Mouse (Mus musculus) ES-E14 (cell line): ENCODE results near the gene Ebf1. TPM values are rescaled to one million over a fixed set of nuclear protein-coding genes. Genes with fewer than 3 reads are reported as not detected.

ENCODE experiments used
- DNase-seq: peaks from one replicate; pipeline ENCODE4 v3.0.0-alpha.2; 2013; ENCODE audit warnings: low read depth, low spot score
- H3K27ac ChIP-seq: 2 replicates; pipeline ENCODE4 v1.5.1; 2012; ENCODE audit warnings: low read depth, mild to moderate bottlenecking, low read length, moderate library complexity, mixed read lengths; ENCODE audit not compliant: poor library complexity, insufficient read depth, severe bottlenecking
- H3K36me3 ChIP-seq: 2 replicates; pipeline ENCODE4 v1.6.1; 2012; ENCODE audit warnings: mild to moderate bottlenecking, low read length, moderate library complexity, mixed read lengths; ENCODE audit not compliant: control insufficient read depth, poor library complexity, insufficient read depth, severe bottlenecking
- H3K4me1 ChIP-seq, 2 experiments: fragments of 150-350 bp in 1 of 2; sonication (generic) in 1 of 2; 2 replicates each; pipeline ENCODE4 v1.6.1; 2012; ENCODE audit warnings: low read length in 2 of 2, mild to moderate bottlenecking in 1 of 2, mixed read lengths in 1 of 2; ENCODE audit not compliant: control insufficient read depth in 2 of 2, insufficient read depth in 2 of 2, poor library complexity in 1 of 2
- H3K4me3 ChIP-seq, 2 experiments: fragments of 150-350 bp in 1 of 2; sonication (generic) in 1 of 2; 2 replicates each; pipeline ENCODE4 v1.5.1; 2012; ENCODE audit warnings: low read length in 2 of 2, low read depth in 1 of 2, mild to moderate bottlenecking in 1 of 2, mixed read lengths in 1 of 2; ENCODE audit not compliant: insufficient read depth in 1 of 2, poor library complexity in 1 of 2, severe bottlenecking in 1 of 2
- H3K9ac ChIP-seq: 2 replicates; pipeline ENCODE4 v1.6.1; 2012; ENCODE audit warnings: low read depth, mild to moderate bottlenecking, low read length, mixed read lengths; ENCODE audit not compliant: poor library complexity, insufficient read depth, severe bottlenecking
- H3K9me3 ChIP-seq: fragments of 150-350 bp; sonication (generic); 2 replicates; pipeline ENCODE4 v1.6.1; 2012; ENCODE audit warnings: low read depth, mild to moderate bottlenecking, low read length; ENCODE audit not compliant: control insufficient read depth, insufficient read depth
- CHD2 ChIP-seq: IDR thresholded peaks from 2 replicates; pipeline ENCODE4 v1.6.1; 2014; ENCODE audit warnings: mild to moderate bottlenecking, low read depth, low read length, inconsistent platforms
- HCFC1 ChIP-seq: IDR thresholded peaks from 2 replicates; pipeline ENCODE4 v1.6.1; 2012; ENCODE audit warnings: low read length, inconsistent platforms, borderline replicate concordance; ENCODE audit not compliant: insufficient read depth
- MAFK ChIP-seq: IDR thresholded peaks from 2 replicates; pipeline ENCODE4 v1.6.1; 2014; ENCODE audit warnings: mild to moderate bottlenecking, low read depth, low read length, inconsistent platforms; ENCODE audit not compliant: insufficient read depth
- ZC3H11A ChIP-seq: IDR thresholded peaks from 2 replicates; pipeline ENCODE4 v1.6.1; 2012; ENCODE audit warnings: low read depth, mild to moderate bottlenecking, inconsistent platforms, low read length, borderline replicate concordance
- ZNF384 ChIP-seq: IDR thresholded peaks from 2 replicates; pipeline ENCODE4 v1.6.1; 2012; ENCODE audit warnings: low read depth, low read length, inconsistent platforms
- in situ Hi-C, 2 experiments: fragments of 600-800 bp; cut with MboI; formaldehyde crosslinking; loops; one replicate each; pipeline ENCODE4 v1.15.1; 2025; ENCODE audit warnings: low sequenced_read_pairs in 2 of 2, inconsistent platforms in 1 of 2; ENCODE audit not compliant: unreplicated experiment in 2 of 2
- total RNA-seq: library from RNA; depleted of rRNA; stranded (reverse); fragments of 300-350 nt; gene quantifications from 2 replicates; pipeline ENCODE4 v1.2.3, GENCODE M21; 2012

The Ebf1 gene
- total RNA-seq, 1 experiment, result 3.2 TPM

GRCm38 (mm10) chr11:44745946-44746345, 128.8 kb downstream of the Ebf1 start:
- DNase-seq, result no peak
- no peak overlapping the region for H3K9ac ChIP-seq
- H3K4me3 ChIP-seq, result no peak overlapping the region
- no peak overlapping the region for H3K27ac ChIP-seq
- in situ Hi-C loops, result no loop called here
- no peaks in the 10 kb centered on the region for H3K9me3 ChIP-seq
- TF ChIP-seq CHD2, result no peak
- TF ChIP-seq ZNF384, result no peak
- TF ChIP-seq MAFK, result no peak
- no peak for TF ChIP-seq HCFC1
- no peak for TF ChIP-seq ZC3H11A
- H3K36me3 ChIP-seq, result no peaks in the 10 kb centered on the region
- H3K4me1 ChIP-seq, result peaks cover 10 to 11% of the 10 kb centered on the region in 2 experiments

GRCm38 (mm10) chr11:44746731-44747130, 129.6 kb downstream of the Ebf1 start:
- no peak overlapping the region for H3K4me3 ChIP-seq
- H3K4me1 ChIP-seq, result peaks cover 10 to 11% of the 10 kb centered on the region in 2 experiments
- H3K36me3 ChIP-seq, result no peaks in the 10 kb centered on the region
- TF ChIP-seq ZC3H11A (no peak), MAFK (no peak), HCFC1 (no peak; the same call in 1 of the 2 replicates), ZNF384 (no peak), CHD2 (peak; percentile 45; the same call in 1 of the 2 replicates)
- H3K9me3 ChIP-seq, result no peaks in the 10 kb centered on the region
- no peak overlapping the region for H3K9ac ChIP-seq
- in situ Hi-C loops, result no loop called here
- peak; percentile 65 for DNase-seq
- no peak overlapping the region; the same call in 1 of the 2 replicates for H3K27ac ChIP-seq

DNA sequence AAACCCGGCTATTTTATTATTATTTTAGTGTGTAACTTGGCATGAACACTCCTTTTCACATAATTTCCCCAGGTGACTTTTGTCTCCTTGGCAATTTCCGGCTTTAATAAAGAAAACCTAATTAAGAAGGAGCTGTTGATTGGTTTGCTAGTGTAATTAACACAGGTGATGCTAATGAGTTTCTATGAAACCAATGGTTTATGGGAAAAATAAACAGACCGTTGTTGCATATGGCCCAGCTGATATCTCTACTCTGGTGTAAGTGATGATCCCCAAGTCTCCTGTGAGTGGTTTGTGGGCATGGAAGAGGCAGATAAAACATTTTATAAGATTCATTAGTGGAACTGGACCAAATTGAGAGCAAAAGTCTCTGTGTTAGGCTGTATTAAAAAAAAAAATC, 132.2 kb downstream of the Ebf1 start:
- in situ Hi-C loops, result no loop called here
- H3K4me1 ChIP-seq, result peaks cover 11% of the 10 kb centered on the region in 2 experiments
- H3K27ac ChIP-seq, result no peak overlapping the region
- TF ChIP-seq ZNF384, result no peak
- no peak for TF ChIP-seq HCFC1
- no peak for TF ChIP-seq CHD2
- no peak for TF ChIP-seq ZC3H11A
- TF ChIP-seq MAFK, result no peak
- H3K36me3 ChIP-seq, result no peaks in the 10 kb centered on the region
- H3K9ac ChIP-seq, result no peak overlapping the region
- H3K4me3 ChIP-seq, result no peak overlapping the region
- no peak for DNase-seq
- H3K9me3 ChIP-seq, result no peaks in the 10 kb centered on the region

GRCm38 (mm10) chr11:44754336-44754735, 137.2 kb downstream of the Ebf1 start:
- no peak for DNase-seq
- H3K9ac ChIP-seq, result no peak overlapping the region
- no peaks in the 10 kb centered on the region for H3K9me3 ChIP-seq
- peaks cover 0 to 7% of the 10 kb centered on the region in 2 experiments; a peak in 1 of 4 replicates for H3K4me1 ChIP-seq
- in situ Hi-C loops, result no loop called here
- no peak overlapping the region for H3K27ac ChIP-seq
- H3K36me3 ChIP-seq, result no peaks in the 10 kb centered on the region
- no peak overlapping the region for H3K4me3 ChIP-seq
- no peak for TF ChIP-seq HCFC1
- TF ChIP-seq MAFK, result no peak
- TF ChIP-seq ZC3H11A, result no peak
- no peak for TF ChIP-seq CHD2
- TF ChIP-seq ZNF384, result no peak

GRCm38 (mm10) chr11:44756321-44756720, 139.2 kb downstream of the Ebf1 start:
- H3K4me1 ChIP-seq, result peaks cover 7 to 16% of the 10 kb centered on the region in 2 experiments; a peak in 3 of 4 replicates
- in situ Hi-C loops, result no loop called here
- H3K27ac ChIP-seq, result no peak overlapping the region
- H3K4me3 ChIP-seq, result no peak overlapping the region
- no peaks in the 10 kb centered on the region for H3K9me3 ChIP-seq
- H3K36me3 ChIP-seq, result no peaks in the 10 kb centered on the region
- H3K9ac ChIP-seq, result no peak overlapping the region
- TF ChIP-seq CHD2, result no peak
- no peak for TF ChIP-seq HCFC1
- no peak for TF ChIP-seq ZC3H11A
- no peak for TF ChIP-seq MAFK
- no peak for DNase-seq
